Mouse (Mus musculus) liver, embryonic 14.5 days (tissue): ENCODE measurements at regions not wholly inside any gene's neighbourhood (a gene's known extent, or its start where the extent isn't known, plus 50 kb on each side); places are given as distances from the start of the nearest gene placed in this dataset.

Source experiments
- ATAC-seq: fragments of 200-750 bp; cut with Nextera tagmentation; 2 replicates; pipeline ENCODE4 v1.8.0; 2017; ENCODE audit warnings: moderate number of reproducible peaks, mild to moderate bottlenecking, moderate library complexity; ENCODE audit not compliant: insufficient read depth
- DNase-seq, 3 experiments: peaks; one replicate each; pipeline ENCODE4 v3.0.0-alpha.2; 2012 to 2013; ENCODE audit warnings: low read depth in 3 of 3, low spot score in 3 of 3
- H3K27ac ChIP-seq: fragments of 300-500 bp; sonication (generic); 2 replicates; pipeline ENCODE4 v1.5.1; 2014; ENCODE audit warnings: moderate library complexity, mild to moderate bottlenecking, control low read depth, inconsistent platforms
- H3K27me3 ChIP-seq: fragments of 300-500 bp; sonication (generic); 2 replicates; pipeline ENCODE4 v1.6.1; 2014; ENCODE audit warnings: mild to moderate bottlenecking, low read length, moderate library complexity; ENCODE audit not compliant: control insufficient read depth, insufficient read depth
- H3K36me3 ChIP-seq: fragments of 300-500 bp; sonication (generic); replicated peaks from 2 replicates; pipeline ENCODE4 v1.6.1; 2014; ENCODE audit warnings: low read depth; ENCODE audit not compliant: control insufficient read depth, insufficient read depth
- H3K4me1 ChIP-seq, 2 experiments: fragments of 200-500 bp in 1 of 2; fragments of 300-500 bp in 1 of 2; sonication (generic) in 1 of 2; replicated peaks; 2 replicates each; pipeline ENCODE4 v1.6.1; 2012 to 2014; ENCODE audit warnings: antibody characterized with exemption in 1 of 2, inconsistent platforms in 1 of 2, low read length in 1 of 2; ENCODE audit not compliant: control insufficient read depth in 2 of 2, insufficient read depth in 2 of 2
- H3K4me2 ChIP-seq: fragments of 300-500 bp; sonication (generic); 2 replicates; pipeline ENCODE4 v1.6.1; 2014; ENCODE audit warnings: low read depth, mild to moderate bottlenecking, control low read depth, moderate library complexity
- H3K4me3 ChIP-seq, 2 experiments: fragments of 200-500 bp in 1 of 2; fragments of 300-500 bp in 1 of 2; sonication (generic) in 1 of 2; 2 replicates each; pipeline ENCODE4 v1.5.1; 2012 to 2014; ENCODE audit warnings: low read depth in 2 of 2, low read length in 2 of 2, mild to moderate bottlenecking in 2 of 2, control low read depth in 1 of 2, inconsistent platforms in 1 of 2, moderate library complexity in 1 of 2; ENCODE audit not compliant: insufficient read depth in 1 of 2
- H3K9ac ChIP-seq: fragments of 300-500 bp; sonication (generic); replicated peaks from 2 replicates; pipeline ENCODE4 v1.6.1; 2014; ENCODE audit warnings: mild to moderate bottlenecking, control low read depth, moderate library complexity
- H3K9me3 ChIP-seq: fragments of 300-500 bp; sonication (generic); 2 replicates; pipeline ENCODE4 v1.6.1; 2016; ENCODE audit warnings: low read length, mixed read lengths; ENCODE audit not compliant: control insufficient read depth
- CTCF ChIP-seq: IDR thresholded peaks from 2 replicates; pipeline ENCODE4 v1.5.1; 2016; ENCODE audit warnings: antibody characterized with exemption, low read depth, control low read depth
- EP300 ChIP-seq: IDR thresholded peaks from 2 replicates; pipeline ENCODE4 v1.6.1; 2016; ENCODE audit warnings: antibody characterized with exemption, low read depth
- WGBS: fragments of 180-500 bp; shearing (Covaris S2); extraction: QIAGEN DNeasy Blood & Tissue Kit; methylation state at CpG from one replicate; pipeline ENCODE4 v1.1.7; 2014; ENCODE audit not compliant: insufficient replicate concordance; 5-methylcytosine and 5-hydroxymethylcytosine counted together

- no peak overlapping the region for H3K27ac ChIP-seq
- no peak overlapping the region for H3K4me3 ChIP-seq
- DNase-seq (no peak), ATAC-seq (no peak)
- H3K36me3 ChIP-seq = no peaks in the 10 kb centered on the region
- H3K9me3 ChIP-seq = no peaks in the 10 kb centered on the region
- no peak overlapping the region for H3K4me2 ChIP-seq
- whole genome bisulfite sequencing = 39% methylated on average over 5 of the region's 5 CpGs
- no peak for TF ChIP-seq CTCF
- no peak for TF ChIP-seq EP300
- no peaks in the 10 kb centered on the region for H3K4me1 ChIP-seq
- H3K27me3 ChIP-seq = no peaks in the 10 kb centered on the region
- no peak overlapping the region for H3K9ac ChIP-seq
These were observed 366.9 kb downstream of the Basp1 start for GRCm38 (mm10) chr15:25046514-25047138.

GRCm38 (mm10) chr15:25036231-25036630 is 377.3 kb downstream of the Basp1 start:
- Histone ChIP-seq H3K9me3 (no peaks in the 10 kb centered on the region), H3K4me3 (no peak overlapping the region), H3K9ac (no peak overlapping the region), H3K27me3 (no peaks in the 10 kb centered on the region), H3K4me2 (no peak overlapping the region), H3K27ac (no peak overlapping the region), H3K4me1 (no peaks in the 10 kb centered on the region), H3K36me3 (no peaks in the 10 kb centered on the region)
- DNase-seq = no peak
- no peak for TF ChIP-seq CTCF
- no peak for TF ChIP-seq EP300
- no peak for ATAC-seq
- 65% methylated on average over 3 of the region's 3 CpGs for WGBS

GRCm38 (mm10) chr15:25027865-25028264 is 385.7 kb downstream of the Basp1 start:
- H3K27ac ChIP-seq = no peak overlapping the region
- H3K9me3 ChIP-seq = no peaks in the 10 kb centered on the region
- H3K27me3 ChIP-seq = no peaks in the 10 kb centered on the region
- no peak overlapping the region for H3K9ac ChIP-seq
- no peaks in the 10 kb centered on the region for H3K4me1 ChIP-seq
- no peak for ATAC-seq
- H3K4me2 ChIP-seq = no peak overlapping the region
- DNase-seq = no peak
- TF ChIP-seq CTCF = no peak
- no peak for TF ChIP-seq EP300
- H3K36me3 ChIP-seq = no peaks in the 10 kb centered on the region
- 70% methylated on average over 8 of the region's 8 CpGs for WGBS
- H3K4me3 ChIP-seq = no peak overlapping the region

GRCm38 (mm10) chr15:25026786-25027461 is 386.6 kb downstream of the Basp1 start:
- no peaks in the 10 kb centered on the region for H3K36me3 ChIP-seq
- H3K27me3 ChIP-seq = no peaks in the 10 kb centered on the region
- H3K4me2 ChIP-seq = no peak overlapping the region
- no peak overlapping the region for H3K4me3 ChIP-seq
- no peak overlapping the region for H3K9ac ChIP-seq
- no peaks in the 10 kb centered on the region for H3K9me3 ChIP-seq
- ATAC-seq (no peak), DNase-seq (no peak)
- no peak overlapping the region for H3K27ac ChIP-seq
- H3K4me1 ChIP-seq = no peaks in the 10 kb centered on the region
- no peak for TF ChIP-seq EP300
- WGBS = 16% methylated on average over 15 of the region's 15 CpGs

- Histone ChIP-seq H3K36me3 (no peaks in the 10 kb centered on the region), H3K9ac (no peak overlapping the region), H3K4me1 (no peaks in the 10 kb centered on the region), H3K4me3 (no peak overlapping the region), H3K27ac (no peak overlapping the region), H3K9me3 (no peaks in the 10 kb centered on the region), H3K4me2 (no peak overlapping the region), H3K27me3 (no peaks in the 10 kb centered on the region)
- no peak for DNase-seq
- WGBS = 61% methylated on average over 8 of the region's 8 CpGs
- TF ChIP-seq CTCF (no peak), EP300 (no peak)
- ATAC-seq = no peak
These were observed 387.2 kb downstream of the Basp1 start for GRCm38 (mm10) chr15:25026351-25026750.
